Mouse (Mus musculus) right cerebral cortex, adult 18-20 months (tissue): ENCODE data around the gene Frs3.

ENCODE experiments used
- DNase-seq: peaks from one replicate; pipeline ENCODE4 v3.0.0; 2022; ENCODE audit warnings: mixed read lengths

Gene Frs3

DNA sequence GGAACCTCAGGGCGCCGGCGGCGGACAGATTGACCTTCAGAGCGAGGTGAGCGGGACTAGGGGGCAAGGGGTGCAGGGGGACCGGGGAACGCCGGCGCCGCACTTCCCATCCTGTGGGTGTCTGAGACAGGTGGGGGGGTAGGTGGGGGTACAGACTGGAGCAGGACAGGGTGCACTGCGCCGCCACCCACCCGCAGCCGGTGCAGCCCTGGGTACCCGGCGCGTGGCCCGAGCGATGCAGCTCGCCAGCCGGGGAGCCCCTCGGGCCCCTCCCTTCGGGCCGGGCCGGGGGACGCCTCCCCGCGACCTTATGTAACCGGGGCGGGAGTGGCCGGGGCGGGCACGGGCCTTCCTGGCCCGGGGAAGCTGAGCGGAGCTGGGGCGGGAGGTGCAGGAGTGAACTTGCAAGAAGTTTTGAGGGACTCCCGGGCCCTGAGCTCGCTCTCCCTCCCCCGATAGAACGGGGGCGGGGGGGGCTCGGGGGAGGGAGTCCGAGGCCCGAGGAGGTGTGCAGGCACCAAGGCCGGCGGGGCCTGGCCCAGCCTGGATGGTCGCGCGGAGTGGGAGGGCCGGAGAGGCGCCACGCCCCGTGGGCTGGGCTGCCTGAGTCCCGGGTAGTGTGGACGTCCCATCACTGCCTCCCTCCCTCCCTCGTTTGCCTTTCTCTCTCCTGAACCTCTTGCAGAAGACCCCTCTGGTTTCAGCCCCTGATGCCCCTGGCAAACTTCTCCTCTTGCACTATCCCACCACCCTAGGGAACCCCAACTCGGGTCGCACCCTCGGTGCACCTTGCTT is 48.6 kb downstream of the Frs3 start:
- DNase-seq = peak; percentile 74

GRCm38 (mm10) chr17:47738066-47738878 is 49.4 kb downstream of the Frs3 start:
- DNase-seq = no peak

DNA sequence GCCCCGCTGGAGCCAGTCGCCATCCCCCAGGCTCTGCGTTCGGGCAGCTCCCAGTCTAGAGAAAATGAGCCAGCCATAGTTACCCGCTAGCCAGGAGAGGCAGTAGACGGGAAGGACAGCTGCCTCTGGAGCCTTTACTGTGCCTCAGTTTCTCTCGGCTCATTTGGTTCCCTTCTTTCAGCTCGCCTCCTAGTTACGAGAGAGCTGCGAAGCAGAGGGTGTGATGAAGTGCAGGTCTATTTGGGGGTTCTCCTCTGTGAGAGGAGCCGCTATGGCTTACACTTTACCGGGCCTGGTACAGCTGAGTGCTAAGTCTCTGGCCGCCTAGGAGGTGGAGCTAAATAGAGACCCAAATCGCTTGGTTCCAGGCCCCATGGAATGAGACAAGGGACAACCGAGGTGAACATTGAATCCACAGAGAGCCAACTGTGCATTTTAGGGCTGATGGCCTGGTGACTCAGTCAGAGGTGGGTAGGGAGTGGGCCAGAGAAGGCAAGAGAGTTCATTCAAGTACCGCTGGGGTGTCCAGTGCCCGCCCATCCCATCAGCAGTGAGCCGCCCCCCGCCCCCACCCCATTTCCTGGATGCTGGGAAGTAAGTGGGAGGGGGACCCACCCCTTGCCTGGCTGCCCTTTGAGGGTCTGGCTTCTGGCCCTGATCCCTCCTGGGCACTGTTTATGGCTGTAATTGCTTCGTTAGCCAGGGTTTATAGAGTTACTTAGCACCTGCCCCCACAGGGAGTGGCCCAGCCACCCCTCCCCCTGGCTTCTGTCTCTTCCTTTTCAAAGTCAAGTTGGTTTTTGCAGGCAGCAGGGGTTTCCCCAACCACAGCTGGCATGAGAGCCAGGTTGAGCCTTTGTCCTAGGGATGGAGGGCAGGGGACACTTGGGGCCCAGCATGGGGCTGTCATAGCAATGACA is 50.3 kb downstream of the Frs3 start:
- no peak for DNase-seq

- DNase-seq = no peak
Observed at GRCm38 (mm10) chr17:47740186-47740585, 51.4 kb downstream of the Frs3 start.

DNA sequence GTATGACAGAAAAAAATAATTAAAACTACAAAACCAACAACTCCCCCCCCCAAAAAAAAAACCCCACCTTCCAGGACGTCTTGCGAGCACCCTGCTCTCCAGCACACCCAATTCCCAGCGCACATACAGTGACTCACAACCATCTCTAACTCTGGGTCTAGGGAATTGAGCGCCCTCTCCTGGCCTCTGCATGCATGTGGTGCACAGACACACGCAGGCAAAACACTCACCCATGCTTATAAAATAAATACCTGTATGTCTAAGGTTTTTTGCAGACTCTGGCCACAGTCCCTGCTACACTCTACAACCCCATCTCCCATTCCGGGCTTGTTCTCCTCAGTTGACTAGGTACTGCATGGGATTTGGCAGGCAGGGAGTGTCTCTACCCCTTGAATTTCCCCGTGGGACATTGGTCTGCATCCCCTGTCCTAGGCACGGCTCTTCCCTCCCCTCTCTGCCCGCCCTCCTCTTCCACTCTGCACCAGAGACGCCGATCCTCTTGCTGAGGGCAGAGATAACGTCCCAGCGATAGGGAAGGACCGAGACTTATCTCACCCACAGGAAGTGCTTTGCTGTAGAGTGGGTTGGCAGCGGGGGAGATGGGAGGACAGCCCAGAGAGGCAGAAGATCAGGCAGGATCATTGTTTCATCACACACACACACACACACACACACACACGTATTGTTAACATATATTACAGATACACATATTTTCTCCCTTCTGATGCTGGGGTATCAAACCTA is 54.3 kb downstream of the Frs3 start:
- no peak for DNase-seq

DNA sequence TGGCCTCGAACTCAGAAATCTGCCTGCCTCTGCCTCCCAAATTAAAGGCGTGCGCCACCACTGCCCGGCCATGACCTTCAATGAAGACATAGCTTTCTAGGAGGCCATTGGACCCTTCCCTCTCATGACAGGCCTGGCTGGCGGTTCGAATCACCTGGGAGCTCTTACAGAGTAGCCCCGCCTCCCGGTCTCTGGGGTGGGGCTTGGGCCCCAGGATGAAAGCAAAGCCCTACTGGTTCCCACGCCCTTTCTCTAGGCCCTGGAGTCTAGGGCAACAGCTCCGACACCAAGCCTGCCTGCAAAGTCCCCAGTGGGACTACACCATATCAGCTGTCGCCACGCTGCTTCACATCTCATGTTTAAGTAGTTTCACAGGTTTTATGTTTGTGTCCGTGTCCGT is 55.3 kb downstream of the Frs3 start:
- no peak for DNase-seq

DNA sequence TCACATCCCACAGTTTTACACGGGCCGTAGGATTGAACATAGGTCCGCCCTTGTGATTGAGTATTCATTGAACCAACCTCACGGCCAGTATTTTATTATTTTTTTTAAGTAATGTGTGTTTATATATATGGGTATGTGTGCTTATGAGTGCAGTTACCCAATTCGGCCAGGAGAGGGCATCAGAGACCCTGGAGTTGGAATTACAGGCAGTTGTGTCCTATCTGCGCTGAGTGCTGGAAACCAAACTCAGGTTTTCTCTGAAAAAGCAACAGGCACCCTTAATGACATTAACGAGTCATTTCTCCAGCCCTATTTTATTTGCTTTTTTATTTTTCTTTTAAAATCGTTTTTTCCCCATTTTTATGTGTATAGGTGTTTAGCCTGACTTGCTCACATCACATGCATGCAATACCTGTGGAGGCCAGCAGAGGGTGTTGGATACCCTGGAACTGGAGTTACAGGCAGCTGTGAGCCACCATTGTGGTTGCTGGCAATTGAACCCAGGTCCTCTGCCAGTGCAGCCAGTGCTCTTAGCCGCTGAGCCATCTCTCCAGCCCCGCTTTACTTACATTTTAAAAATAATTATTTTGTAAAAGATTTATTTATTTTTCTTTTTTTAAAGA is 56.0 kb downstream of the Frs3 start:
- no peak for DNase-seq

- DNase-seq = no peak
Observed at GRCm38 (mm10) chr17:47748791-47749553, 60.1 kb downstream of the Frs3 start.

DNA sequence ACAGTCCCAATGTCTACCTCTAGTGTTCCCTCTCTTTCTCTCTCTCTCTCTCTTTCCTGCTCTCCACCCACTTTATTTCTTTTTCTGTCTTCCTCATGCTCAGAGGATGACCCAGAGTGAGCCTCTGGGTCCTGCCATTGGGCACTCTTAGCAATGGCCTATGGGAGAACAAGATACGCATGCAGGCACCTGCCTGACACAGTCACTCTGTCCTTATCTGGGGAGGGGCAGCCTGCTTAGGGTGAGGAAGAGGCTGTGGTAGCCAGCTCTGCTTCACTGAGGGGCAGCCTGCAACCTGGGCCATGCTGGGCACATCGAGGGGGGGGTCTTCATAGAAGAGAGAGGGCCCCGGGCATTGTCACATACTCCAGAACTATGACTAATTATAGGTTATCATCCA is 60.8 kb downstream of the Frs3 start:
- DNase-seq = no peak

DNA sequence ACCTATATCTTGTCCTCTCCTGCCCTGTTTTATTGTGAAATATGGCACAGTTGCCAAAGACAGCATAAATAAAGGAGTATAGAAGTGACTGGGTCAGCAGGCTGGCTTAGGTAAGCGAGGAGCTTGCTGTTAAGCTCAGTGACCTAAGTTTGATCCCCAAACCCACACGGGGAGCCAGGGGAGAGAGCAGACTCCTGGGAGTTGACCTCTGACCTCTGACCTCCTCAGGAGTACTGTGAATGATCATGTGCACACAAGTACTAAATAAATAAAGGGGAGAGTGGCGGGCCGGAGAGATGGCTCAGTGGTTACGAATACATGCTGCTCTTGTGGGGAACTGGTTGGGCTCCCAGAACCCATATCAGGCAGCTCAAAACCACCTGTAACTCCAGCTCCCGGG is 61.3 kb downstream of the Frs3 start:
- DNase-seq = no peak

GRCm38 (mm10) chr17:47751811-47752210 is 63.0 kb downstream of the Frs3 start:
- no peak for DNase-seq

DNA sequence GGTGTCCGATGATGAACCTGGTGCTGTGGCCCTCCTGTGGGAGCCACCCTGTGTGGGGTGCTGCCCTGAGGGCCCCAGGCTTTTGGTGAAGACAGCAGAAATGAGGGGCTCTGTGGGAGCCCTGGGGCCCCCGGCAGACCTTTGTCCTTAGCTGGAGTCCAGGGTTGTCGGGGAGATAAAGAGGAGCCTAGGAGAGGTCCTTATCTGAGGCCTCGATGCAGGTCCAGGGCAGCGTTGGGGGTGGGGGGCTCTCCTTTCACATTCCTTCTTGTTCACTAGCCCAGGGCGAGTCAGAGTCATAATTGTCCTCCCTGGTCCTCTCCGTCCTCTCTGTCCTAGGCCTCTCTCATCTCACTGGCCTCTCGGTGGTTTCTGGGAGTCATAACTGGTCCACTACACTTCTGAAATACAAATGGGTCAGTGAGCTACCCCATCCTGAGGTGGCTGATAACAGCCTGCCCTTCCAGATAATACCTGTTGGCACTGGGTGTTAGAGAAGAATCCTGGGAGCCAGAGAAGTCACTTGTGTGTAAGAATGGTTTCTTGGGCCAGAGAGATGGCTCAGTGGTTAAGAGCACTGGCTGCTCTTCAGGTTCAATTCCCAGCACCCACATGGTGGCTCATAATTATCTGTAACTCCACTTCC is 64.4 kb downstream of the Frs3 start:
- DNase-seq = no peak
